Mouse (Mus musculus) naive thymus-derived CD4-positive, alpha-beta T cell, adult 2 months (primary cell): Measurements from ENCODE around the gene Gzmg.
"Not testable (repeated sequence)": the region's sequence is repeated elsewhere in the genome, so short reads cannot be mapped to it uniquely, and the experiment has no call there.

Source experiments
- DNase-seq: peaks from one replicate; pipeline ENCODE4 v3.0.0-alpha.2; 2011; ENCODE audit warnings: low read depth

Gene Gzmg

GRCm38 (mm10) chr14:56159479-56159878, at the start of gene Gzmg:
Gene Gzmg (minus strand): TSS chr14:56159579.
- DNase-seq, result not testable (repeated sequence)

DNA sequence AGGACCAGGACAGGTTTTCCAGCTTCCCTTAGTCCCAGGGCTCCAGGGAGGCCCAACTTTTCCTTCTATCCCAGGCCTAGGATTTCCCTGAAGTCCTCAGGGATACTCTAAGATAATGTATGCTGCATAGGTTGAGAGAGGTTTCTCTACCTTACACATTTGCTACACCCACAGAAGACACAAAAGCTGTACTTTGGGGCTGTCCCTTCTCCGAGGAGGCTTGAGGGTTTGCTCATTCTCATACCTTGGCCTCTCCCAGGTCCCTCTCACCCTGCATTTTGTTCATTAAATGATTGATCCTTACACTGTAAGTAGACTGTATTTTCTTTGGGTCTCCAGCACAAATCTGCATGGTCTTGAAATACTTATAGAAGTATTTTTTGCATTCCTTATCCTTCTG, 46.2 kb upstream of the Gzmg start:
- peak; percentile 16 for DNase-seq

- peak; percentile 84 for DNase-seq
These were observed 45.6 kb upstream of the Gzmg start for GRCm38 (mm10) chr14:56205021-56205420.

- DNase-seq, result peak; percentile 86
These were observed 44.6 kb upstream of the Gzmg start for GRCm38 (mm10) chr14:56203975-56204374.

DNA sequence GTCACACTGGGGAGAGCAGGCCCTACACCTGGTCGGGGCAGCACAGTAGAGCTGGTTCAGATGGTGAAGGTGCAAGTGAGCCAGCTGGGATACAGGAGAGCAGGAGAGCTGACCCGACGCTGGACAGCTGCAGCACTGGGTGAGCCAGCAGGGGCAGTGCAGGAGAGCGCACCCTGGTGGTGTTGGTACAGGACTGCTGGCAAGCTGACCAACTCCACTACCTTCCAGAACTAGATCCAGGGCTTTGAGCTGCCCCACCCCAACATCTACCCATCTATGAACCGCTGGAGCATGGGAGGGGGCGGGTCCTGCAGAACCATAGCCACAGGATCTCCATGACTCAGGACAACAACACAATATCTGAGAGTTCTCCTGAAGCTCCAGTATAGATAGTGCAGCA, 27.6 kb upstream of the Gzmg start:
- DNase-seq, result no peak

DNA sequence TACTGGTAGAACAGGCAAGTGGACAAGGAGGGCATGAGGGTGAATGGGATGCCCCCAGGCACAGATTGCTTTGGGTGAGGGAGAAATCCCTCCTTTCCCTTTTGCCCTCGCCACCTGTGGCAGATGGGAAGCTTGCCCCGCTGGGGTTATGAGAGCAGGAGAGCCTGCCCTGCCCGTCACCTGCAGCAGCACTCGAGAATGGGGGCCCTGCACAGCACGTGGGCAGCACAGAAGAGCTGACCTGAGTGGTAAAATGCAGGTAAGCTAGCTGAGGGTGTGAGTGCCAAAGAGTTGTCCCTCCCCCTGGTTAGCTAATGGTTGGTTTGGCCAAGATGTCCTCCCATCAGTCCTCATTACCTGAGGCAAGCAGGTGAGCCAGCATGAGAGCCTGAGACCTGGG, 27.1 kb upstream of the Gzmg start:
- no peak for DNase-seq

DNA sequence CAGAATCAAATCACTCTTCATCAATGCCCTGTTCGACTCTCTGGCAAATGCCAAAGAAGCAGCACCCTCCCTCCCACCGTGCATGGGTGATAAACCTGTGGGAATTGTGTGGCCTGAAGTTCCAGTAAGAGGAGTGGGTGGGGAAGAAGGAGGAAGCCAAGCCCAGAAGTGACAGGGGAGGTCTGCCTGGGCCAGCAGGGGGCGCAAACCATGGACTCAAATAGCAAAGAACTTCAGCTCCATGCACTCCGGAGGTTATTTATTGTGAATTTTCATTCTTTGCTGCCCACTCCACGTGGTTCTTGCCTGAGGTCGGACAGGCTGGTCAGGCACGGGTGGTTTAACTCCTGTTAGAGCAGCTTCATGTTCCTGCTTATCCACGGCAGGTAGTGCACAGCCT, 18.3 kb upstream of the Gzmg start:
- peak; percentile 54 for DNase-seq

GRCm38 (mm10) chr14:56174499-56174898, 15.1 kb upstream of the Gzmg start, which contains the start of gene Gzmn:
Gene Gzmn (minus strand): TSS chr14:56174599.
- no peak for DNase-seq

- no peak for DNase-seq
These were observed 14.0 kb upstream of the Gzmg start for GRCm38 (mm10) chr14:56173396-56173795.

DNA sequence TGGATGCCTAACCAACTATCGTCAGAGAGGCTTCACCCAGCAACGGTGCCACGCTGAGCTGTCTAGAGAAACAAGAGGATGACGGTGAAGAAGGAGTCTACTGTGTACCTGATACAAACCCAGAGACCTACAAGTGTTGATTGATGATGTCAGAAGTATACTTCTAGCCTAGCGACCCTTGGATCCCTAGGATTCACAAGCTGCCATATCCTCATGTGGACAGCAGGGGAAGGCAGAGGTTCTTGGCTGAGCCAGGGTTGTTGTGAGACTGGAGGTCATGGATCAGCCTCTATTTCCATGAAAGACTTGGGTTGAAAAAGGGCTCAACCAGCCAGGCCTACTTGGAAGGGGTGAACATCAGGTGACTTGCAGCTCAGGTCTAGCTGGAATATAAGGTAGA, 13.4 kb upstream of the Gzmg start:
- no peak for DNase-seq

DNA sequence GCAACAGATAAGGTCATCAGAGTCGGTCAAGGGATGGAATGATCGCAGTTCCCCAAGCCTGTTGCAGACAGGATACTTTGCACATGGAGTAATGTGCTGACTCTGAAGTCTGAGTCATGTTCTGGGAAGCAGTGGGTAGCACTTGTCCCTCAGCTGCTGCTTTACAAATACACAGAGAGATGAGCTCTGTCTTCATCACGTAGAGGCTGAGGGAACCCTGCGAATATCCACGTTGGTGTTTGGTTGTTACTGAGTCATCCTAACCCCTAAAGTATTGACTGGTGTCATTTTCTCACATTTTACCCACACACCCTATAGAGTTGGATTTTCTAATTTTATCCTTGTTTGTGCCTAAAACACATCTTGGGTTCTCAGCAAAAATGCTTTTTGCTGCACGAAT, 8.6 kb upstream of the Gzmg start:
- DNase-seq, result no peak

DNA sequence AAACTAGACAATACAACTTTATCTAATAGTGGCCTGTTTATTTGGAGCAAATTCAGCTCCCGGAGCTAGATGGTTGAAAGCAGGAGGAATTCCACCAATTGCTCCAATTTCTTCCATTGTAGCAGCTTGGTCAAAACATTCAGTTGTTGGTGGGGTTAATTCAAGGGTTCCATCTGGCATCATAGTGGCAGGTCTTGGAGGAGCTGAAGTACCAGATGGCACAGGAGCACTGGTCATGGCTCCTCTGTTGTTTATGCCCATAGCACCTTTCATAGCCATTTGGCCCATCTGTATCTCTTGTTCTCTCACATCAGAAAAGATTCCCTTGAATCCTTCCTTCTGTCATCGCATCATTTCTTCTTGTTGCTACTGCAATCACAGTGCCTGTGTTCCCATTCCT, 2.7 kb upstream of the Gzmg start:
- DNase-seq, result no peak

DNA sequence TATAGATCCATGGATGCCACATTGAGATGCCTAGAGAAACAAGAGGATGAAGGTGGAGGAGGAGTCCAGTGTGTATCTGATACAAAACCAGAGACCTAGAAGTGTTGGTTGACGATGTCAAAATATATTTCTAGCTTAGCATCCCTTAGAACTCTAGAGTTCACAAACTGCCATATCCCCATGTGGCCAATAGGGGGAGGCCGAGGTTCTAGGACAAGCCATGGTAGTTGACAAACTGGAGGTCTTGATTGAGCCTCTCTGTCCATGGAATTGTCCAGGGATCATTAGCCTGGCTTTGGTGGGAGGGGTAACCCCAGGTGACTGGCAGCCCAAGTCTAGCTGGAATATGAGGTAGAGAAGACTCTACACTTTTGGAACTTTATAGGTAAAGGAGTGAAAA, 4.0 kb downstream of the Gzmg start:
- peak; percentile 8 for DNase-seq

DNA sequence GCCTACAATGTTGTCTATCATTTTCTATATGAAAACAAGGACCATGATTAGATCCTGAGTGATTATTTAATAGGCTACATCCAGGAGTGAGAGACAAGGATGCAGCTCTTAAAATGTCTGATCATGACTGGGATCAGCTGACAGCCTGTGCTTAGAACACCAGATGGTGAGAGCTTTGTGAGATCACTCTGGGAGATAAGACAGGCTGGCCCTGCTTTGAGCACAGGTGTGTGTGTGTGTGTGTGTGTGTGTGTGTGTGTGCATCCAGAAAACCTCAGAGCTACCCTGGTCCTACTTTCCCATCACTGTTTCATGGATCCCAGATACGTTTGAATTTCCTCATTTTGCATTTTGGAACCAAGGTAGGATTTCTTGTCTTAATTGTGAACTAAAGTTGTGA, 25.7 kb downstream of the Gzmg start:
- DNase-seq, result not testable (repeated sequence)

DNA sequence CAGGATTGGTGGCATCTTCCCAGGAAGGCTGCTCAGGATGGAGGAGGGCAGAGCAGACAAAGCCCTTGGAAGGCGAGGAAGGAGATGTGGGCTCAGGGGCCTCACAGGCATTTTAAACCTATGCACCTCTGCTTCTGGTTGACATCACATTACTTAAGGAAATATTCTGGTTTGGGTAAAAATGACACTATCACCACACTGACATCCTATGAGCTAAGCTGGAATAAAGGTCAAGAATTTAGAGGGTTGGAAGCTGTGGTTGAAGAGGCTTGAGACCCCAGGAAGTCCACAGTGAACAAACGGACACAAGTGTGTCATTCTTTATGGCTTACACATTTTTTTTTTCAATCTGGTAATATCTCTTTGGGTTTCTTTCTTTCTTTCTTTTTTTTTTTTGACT, 26.9 kb downstream of the Gzmg start, which contains the start of gene Gzmd:
Gene Gzmd, minus strand, starts transcription at position 101 of the 400 bp plus-strand sequence.
- not testable (repeated sequence) for DNase-seq

DNA sequence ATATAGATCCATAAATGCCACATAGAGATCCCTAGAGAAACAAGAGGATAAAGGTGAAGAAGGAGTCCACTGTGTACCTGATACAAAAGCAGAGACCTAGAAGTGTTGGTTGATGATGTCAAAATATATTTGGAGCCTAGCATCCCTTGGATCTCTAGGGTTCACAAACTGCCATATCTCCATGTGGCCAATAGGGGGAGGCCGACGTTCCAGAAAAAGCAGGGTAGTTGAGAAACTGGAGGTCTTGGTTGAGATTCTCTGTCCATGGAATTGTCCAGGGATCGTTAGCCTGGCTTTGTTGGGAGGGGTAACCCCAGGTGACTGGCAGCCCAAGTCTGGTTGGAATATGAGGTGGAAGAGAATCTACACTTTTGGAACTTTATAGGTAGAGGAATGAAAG, 31.0 kb downstream of the Gzmg start:
- no peak for DNase-seq

DNA sequence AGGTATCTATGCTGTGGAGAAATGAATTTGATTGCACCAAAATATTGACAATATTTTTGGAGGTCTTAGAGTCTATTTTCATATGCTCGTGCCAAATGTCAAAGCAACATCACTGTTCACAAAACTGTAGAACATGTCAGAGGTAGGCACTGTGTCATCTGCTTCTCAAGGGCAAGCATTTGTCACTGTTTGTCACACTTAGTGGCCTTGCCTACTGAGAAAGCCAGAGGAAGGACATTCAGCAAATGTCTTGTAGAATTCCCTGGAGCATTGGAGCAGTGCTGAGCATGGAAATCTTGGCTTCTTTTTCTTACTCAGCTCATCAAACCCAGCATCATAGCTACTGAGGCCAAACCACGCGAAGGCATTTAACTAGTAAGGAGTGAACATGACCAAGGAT, 35.9 kb downstream of the Gzmg start:
- no peak for DNase-seq

DNA sequence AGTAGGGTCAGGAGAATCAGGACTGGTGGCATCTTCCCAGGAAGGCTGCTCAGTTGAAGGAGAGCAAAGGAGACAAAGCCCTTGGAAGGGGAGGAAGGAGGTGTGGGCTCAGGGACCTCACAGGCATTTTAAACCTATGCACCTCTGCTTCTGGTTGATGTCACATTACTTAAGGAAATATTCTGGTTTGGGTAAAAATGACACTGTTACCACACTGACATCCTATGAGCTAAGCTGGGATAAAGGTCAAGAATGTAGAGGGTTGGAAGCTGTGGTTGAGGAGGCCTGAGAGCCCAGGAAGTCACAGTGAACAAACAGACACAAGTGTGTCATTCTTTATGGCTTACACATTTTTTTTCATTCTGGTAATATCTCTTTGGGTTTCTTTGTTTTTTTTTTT, 38.9 kb downstream of the Gzmg start, which contains the start of gene Gzme:
Gene Gzme, minus strand, starts transcription at position 101 of the 400 bp plus-strand sequence.
- DNase-seq, result no peak

GRCm38 (mm10) chr14:56115531-56116310, 43.7 kb downstream of the Gzmg start:
- DNase-seq, result not testable (repeated sequence)
